Mouse (Mus musculus): ENCODE data around the gene Grb7. TPM values are rescaled to one million over a fixed set of nuclear protein-coding genes. Genes with fewer than 3 reads are reported as not detected.

Grb7 gene
- total and polyA plus RNA-seq, 2 experiments from 2014 or later = 1.3 to 2.1 TPM

DNA sequence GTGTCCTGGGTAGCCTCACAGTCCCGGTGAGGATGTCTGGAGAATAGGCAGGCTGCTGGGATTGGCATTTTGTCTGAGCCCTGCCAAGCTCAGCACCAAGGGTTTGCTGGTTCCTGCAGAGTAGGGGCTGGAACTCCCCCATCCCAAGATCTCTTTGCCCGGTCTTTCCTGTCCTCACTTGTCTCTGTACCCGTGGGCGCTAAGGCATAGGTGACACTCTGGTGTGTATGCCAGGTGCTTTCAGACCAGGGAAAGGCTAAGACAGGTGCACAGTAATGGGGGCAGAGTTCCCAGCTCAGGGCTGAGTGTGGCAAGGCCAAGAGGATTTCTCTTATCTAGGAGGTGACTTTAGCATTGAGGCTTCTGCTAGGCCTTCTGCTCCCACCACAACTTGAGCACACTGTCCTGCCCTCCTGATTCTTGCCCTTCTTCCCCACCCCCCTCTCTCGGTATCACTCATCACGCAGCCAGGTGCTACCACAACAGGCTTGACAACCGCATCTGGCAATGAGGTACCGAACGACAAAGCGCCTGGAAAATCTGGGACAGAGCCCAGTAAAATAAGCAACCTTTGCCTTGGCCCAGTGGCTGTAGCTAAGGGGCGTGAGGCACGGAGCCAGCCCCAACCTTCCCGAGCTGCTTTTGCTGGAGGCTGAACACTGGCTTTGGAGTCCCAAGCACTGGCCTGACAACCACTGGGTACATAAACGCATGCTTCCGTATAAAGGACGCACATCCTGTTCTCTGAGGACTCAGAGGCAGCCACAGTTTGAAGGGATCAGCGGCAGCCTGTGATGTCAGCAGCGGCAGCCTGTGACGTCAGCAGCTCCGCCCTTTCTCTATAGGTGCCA, 4.0 kb downstream of the Grb7 start:
- WGBS = 82% methylated on average over 20 of the region's 20 CpGs
- no peak for DNase-seq
- no peak overlapping the region for H3K4me3 ChIP-seq (ENCODE audit: low read depth, low read length)
- H3K27ac ChIP-seq (ENCODE audit: low read depth, low read length) = no peak overlapping the region
- H3K4me2 ChIP-seq (ENCODE audit: low read depth) = no peak overlapping the region
- no peaks in the 10 kb centered on the region for H3K36me3 ChIP-seq (ENCODE audit: insufficient read depth)
- H3K9me3 ChIP-seq (ENCODE audit: low read length) = no peaks in the 10 kb centered on the region
- H3K27me3 ChIP-seq (ENCODE audit: insufficient read depth, low read length) = peaks cover 19% of the 10 kb centered on the region
- no peak overlapping the region for H3K9ac ChIP-seq
- no peak for TF ChIP-seq CTCF (IDR thresholded peaks at IDR 0.05; ENCODE audit: low read depth)
- H3K4me1 ChIP-seq (ENCODE audit: insufficient read depth) = no peaks in the 10 kb centered on the region
- ATAC-seq = no peak

DNA sequence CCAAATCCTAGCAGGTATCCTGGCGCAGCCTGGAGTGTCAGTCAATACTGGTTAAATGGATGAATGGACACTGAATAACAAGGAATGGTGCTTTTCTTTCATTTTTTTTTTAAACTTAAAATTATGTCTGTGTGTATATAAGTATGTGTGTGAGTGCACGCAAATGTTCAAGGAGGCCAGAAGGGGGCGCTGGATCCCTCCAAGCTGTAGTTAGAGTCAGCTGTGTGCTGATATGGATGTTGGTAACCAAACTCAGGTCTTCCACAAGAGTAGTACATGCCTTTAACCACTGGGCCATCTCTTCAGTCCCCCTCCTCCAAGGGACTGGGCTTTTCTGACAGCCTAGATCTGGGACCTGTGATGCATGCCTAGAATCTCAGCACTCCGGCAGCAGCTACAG, 9.3 kb downstream of the Grb7 start:
- Histone ChIP-seq H3K9ac (no peak overlapping the region), H3K4me3 (ENCODE audit: low read depth, low read length) (no peak overlapping the region), H3K4me2 (ENCODE audit: low read depth) (no peak overlapping the region), H3K9me3 (ENCODE audit: low read length) (no peaks in the 10 kb centered on the region), H3K36me3 (ENCODE audit: insufficient read depth) (no peaks in the 10 kb centered on the region), H3K27ac (ENCODE audit: low read depth, low read length) (no peak overlapping the region), H3K4me1 (ENCODE audit: insufficient read depth) (no peaks in the 10 kb centered on the region), H3K27me3 (ENCODE audit: insufficient read depth, low read length) (peaks cover 12% of the 10 kb centered on the region)
- no peak for ATAC-seq
- 82% methylated on average over 4 of the region's 4 CpGs for WGBS
- TF ChIP-seq CTCF (IDR thresholded peaks at IDR 0.05; ENCODE audit: low read depth) = peak; percentile 43
- no peak for DNase-seq

DNA sequence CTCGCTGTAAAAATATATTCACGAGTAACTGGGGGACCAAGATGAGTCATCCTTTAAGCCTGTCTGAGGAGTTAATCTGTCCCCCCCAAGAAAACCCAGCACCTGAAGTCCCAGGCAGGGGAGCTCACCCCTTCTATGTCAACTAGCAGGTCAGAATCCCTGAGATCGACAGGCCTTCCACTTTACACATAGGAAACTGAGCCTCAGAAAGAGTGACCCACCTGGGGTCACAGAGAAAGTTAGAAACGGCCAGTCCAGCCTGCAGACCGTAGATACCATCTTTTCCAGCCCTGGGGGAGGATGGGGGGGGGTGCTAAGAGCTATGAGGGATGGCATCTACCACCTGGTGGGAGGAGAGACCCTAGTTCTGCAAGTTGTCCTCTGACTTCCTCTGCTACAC, 10.4 kb downstream of the Grb7 start:
- no peak overlapping the region for H3K4me3 ChIP-seq (ENCODE audit: low read depth, low read length)
- 84% methylated on average over 5 of the region's 5 CpGs for WGBS
- no peak for ATAC-seq
- H3K36me3 ChIP-seq (ENCODE audit: insufficient read depth) = no peaks in the 10 kb centered on the region
- no peak for DNase-seq
- H3K27me3 ChIP-seq (ENCODE audit: insufficient read depth, low read length) = peaks cover 12% of the 10 kb centered on the region
- no peaks in the 10 kb centered on the region for H3K9me3 ChIP-seq (ENCODE audit: low read length)
- no peak overlapping the region for H3K9ac ChIP-seq
- no peak for TF ChIP-seq CTCF (IDR thresholded peaks at IDR 0.05; ENCODE audit: low read depth)
- 0 out of 2 replicates have a peak overlapping the region, but pooled peaks have one; percentile 78 for H3K4me2 ChIP-seq (ENCODE audit: low read depth)
- no peaks in the 10 kb centered on the region for H3K4me1 ChIP-seq (ENCODE audit: insufficient read depth)
- H3K27ac ChIP-seq (ENCODE audit: low read depth, low read length) = no peak overlapping the region

DNA sequence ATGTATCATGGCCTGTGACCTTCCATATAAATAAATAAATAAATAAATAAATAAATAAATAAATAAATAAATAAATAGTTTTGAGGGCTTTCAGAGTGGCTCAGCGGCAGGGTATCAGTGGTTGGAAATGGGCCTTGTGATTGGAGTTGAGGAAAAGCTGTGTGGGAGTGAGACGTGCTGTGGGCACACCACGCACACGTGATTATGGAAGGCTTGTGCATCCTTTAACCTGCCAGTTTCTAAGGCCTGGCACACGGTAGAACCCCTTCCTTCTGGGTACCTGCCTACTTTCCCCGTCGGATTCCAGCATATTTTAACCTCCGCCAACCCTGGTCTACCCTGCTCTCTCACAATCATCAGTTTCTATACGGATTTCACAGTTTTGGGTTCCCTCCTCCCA, 10.8 kb downstream of the Grb7 start:
- H3K27ac ChIP-seq (ENCODE audit: low read depth, low read length) = peak overlapping the region; percentile 54; the same call in 1 of the 2 replicates
- TF ChIP-seq CTCF (IDR thresholded peaks at IDR 0.05; ENCODE audit: low read depth) = no peak
- peak overlapping the region; percentile 55 for H3K9ac ChIP-seq
- H3K4me1 ChIP-seq (ENCODE audit: insufficient read depth) = no peaks in the 10 kb centered on the region
- ATAC-seq = peak; percentile 28; the same call in 1 of the 2 replicates
- H3K4me2 ChIP-seq (ENCODE audit: low read depth) = peak overlapping the region; percentile 78
- H3K4me3 ChIP-seq (ENCODE audit: low read depth, low read length) = peak overlapping the region; percentile 56
- H3K36me3 ChIP-seq (ENCODE audit: insufficient read depth) = no peaks in the 10 kb centered on the region
- peaks cover 12% of the 10 kb centered on the region for H3K27me3 ChIP-seq (ENCODE audit: insufficient read depth, low read length)
- no peaks in the 10 kb centered on the region for H3K9me3 ChIP-seq (ENCODE audit: low read length)
- no peak for DNase-seq
- WGBS = 22% methylated on average over 9 of the region's 9 CpGs

DNA sequence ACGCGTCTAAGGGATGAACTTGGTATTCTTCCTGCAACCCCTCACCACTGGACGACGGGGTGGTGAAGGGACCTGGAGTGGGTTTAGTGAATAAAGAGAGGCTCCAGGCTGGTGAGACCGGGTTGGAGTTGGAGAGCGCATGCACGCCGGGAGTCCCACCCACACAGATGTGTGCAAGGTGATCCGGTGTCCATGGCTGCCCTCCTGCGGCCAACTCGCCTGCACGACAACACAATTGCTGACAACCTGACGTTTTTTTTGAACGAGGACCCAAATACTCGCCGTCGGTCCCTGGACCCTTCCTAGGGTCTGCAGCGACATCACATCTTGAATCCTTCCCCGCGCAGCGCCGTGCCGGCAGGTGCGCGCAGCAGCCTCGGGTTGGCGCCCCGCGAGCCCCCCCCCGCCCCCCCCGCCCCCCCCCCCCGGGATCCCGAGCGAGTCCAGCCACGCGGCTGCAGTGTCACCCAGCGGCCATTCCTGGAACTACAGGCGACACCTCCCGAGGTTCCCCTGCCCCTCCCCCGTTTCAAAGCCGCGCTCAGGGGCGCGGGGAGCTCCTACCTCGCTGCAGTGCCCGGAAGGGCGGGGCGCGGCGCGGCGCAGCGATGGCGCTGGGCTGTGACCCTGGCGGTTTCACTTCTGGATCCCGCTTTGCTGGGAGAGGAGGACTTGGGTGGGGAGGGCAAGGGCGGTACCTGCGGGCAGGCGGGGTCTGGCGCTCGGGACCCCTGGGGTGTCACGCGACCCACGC, 11.3 kb downstream of the Grb7 start:
- Histone ChIP-seq H3K27me3 (ENCODE audit: insufficient read depth, low read length) (peaks cover 12% of the 10 kb centered on the region), H3K27ac (ENCODE audit: low read depth, low read length) (peak overlapping the region; percentile 54; the same call in 1 of the 2 replicates), H3K9me3 (ENCODE audit: low read length) (no peaks in the 10 kb centered on the region), H3K9ac (peak overlapping the region; percentile 59), H3K4me2 (ENCODE audit: low read depth) (peak overlapping the region; percentile 78), H3K4me3 (ENCODE audit: low read depth, low read length) (peak overlapping the region; percentile 56), H3K36me3 (ENCODE audit: insufficient read depth) (no peaks in the 10 kb centered on the region), H3K4me1 (ENCODE audit: insufficient read depth) (no peaks in the 10 kb centered on the region)
- DNase-seq = peak; percentile 92
- TF ChIP-seq CTCF (IDR thresholded peaks at IDR 0.05; ENCODE audit: low read depth) = peak; percentile 71
- WGBS = 2% methylated on average over 48 of the region's 64 CpGs
- peak; percentile 86 for ATAC-seq

GRCm38 (mm10) chr11:98458121-98458990, 12.2 kb downstream of the Grb7 start:
- Histone ChIP-seq H3K9ac (peak overlapping the region; percentile 59), H3K4me3 (ENCODE audit: low read depth, low read length) (peak overlapping the region; percentile 56), H3K4me2 (ENCODE audit: low read depth) (peak overlapping the region; percentile 78), H3K27me3 (ENCODE audit: insufficient read depth, low read length) (peaks cover 12% of the 10 kb centered on the region), H3K27ac (ENCODE audit: low read depth, low read length) (0 out of 2 replicates have a peak overlapping the region, but pooled peaks have one; percentile 45), H3K4me1 (ENCODE audit: insufficient read depth) (no peaks in the 10 kb centered on the region), H3K9me3 (ENCODE audit: low read length) (no peaks in the 10 kb centered on the region), H3K36me3 (ENCODE audit: insufficient read depth) (no peaks in the 10 kb centered on the region)
- WGBS = 6% methylated on average over 26 of the region's 30 CpGs
- DNase-seq = no peak
- peak; percentile 34 for ATAC-seq
- TF ChIP-seq CTCF (IDR thresholded peaks at IDR 0.05; ENCODE audit: low read depth) = no peak
